Mouse (Mus musculus): ENCODE results near the gene Btrc. TPM values are rescaled to one million over a fixed set of nuclear protein-coding genes. Genes with fewer than 3 reads are reported as not detected.

Gene Btrc
- polyA plus RNA-seq, 1 experiment from 2014 or later = 46.0 TPM

DNA sequence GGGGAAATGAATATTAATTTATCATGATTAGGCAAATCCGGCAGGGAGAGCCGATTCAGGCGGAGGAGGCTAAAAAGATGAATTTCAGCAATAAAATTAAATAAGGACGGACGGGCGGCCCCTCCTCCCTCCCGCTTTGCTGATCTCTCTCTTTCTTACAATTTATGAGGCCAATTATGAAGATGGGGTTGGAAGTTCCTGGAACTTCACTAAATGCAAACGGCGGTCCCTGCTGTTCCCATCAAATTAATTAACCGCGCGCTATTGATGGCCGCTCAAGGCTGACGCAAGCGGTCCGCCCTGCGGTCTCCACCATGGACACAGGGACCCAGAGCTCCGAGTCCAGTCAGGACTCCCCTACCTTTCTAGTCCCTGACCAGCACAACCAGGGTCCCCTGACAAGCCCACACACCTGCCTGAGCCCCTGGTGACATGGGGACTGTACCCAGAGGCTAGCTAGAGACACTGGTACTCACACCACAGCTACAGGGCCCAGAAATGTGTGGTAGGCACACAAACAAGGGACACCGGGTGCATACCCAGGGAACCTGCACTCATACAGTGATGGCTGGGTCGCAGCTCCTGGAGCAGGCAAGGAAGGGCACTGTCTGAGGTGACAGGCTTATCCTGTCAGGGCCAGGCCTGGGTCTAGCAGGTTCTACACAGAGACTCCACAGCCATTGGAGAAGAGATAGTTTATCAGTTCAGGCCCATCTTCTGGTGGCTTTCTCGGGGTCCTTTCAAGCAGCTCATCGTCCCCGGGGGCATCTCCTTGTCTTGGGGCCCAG, 185.8 kb downstream of the Btrc start:
- Histone ChIP-seq H3K9ac (ENCODE audit: low read depth, low read length) (no peak overlapping the region), H3K9me3 (replicated peaks; ENCODE audit: control insufficient read depth, low read length) (no peaks in the 10 kb centered on the region), H3K36me3 (ENCODE audit: control insufficient read depth, insufficient read depth, low read length) (peaks cover 9% of the 10 kb centered on the region; the same call in 1 of the 2 replicates), H3K4me3 (ENCODE audit: low read depth, low read length) (no peak overlapping the region), H3K4me2 (no peak overlapping the region), H3K4me1 (ENCODE audit: control insufficient read depth, insufficient read depth, low read length) (peaks cover 2% of the 10 kb centered on the region; the same call in 1 of the 2 replicates), H3K27me3 (ENCODE audit: control insufficient read depth, insufficient read depth, low read length) (peaks cover 20% of the 10 kb centered on the region), H3K27ac (ENCODE audit: low read depth, low read length) (no peak overlapping the region)
- no peak for ATAC-seq (replicated peaks; ENCODE audit: insufficient number of reproducible peaks, low FRiP score, low TSS enrichment)
- 77% methylated on average over 23 of the region's 23 CpGs for WGBS (ENCODE audit: insufficient replicate concordance)

DNA sequence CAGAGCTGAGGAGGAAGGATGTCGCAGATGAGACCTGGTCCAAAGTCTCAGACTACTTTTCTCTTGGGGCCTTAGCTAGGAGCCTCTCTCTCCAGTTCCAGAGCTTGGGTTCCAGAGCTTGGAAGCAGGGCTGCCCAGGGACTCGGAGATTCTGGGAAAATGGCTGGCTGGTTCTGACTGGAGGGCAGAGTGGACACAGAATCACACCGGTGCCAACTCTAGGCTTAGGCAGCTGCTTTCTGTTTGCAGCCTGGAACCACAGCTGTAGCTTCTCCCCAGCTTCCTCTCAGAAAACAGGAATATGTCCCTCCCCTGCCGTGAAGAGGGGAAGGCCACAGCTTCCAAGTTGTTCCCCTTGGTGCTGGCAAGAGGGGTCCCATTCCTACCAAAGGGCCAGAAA, 186.4 kb downstream of the Btrc start:
- WGBS (ENCODE audit: insufficient replicate concordance) = 71% methylated on average over 4 of the region's 4 CpGs
- no peak for ATAC-seq (replicated peaks; ENCODE audit: insufficient number of reproducible peaks, low FRiP score, low TSS enrichment)
- no peak overlapping the region for H3K27ac ChIP-seq (ENCODE audit: low read depth, low read length)

DNA sequence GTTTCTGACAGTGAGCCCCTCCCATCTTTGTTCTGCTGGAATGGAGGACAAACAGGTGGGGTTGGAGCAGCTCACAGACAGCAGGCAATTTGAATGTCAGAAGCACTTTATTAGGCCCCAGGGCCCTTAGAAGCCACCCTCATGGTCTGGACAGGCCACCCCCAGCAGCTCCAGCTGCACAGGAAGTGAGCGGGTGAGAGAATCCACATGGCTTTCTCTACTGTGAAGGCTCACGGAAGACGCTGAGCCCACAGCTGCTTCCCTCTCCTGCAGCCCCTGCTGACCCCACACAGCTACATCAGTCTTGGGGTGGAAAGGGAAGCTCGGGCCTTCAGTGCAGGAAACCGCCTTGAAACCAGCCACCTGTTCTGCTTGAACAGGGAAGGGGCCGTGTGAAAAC, 188.7 kb downstream of the Btrc start:
- Histone ChIP-seq H3K4me3 (ENCODE audit: low read depth, low read length) (no peak overlapping the region), H3K9ac (ENCODE audit: low read depth, low read length) (no peak overlapping the region), H3K4me1 (ENCODE audit: control insufficient read depth, insufficient read depth, low read length) (no peaks in the 10 kb centered on the region), H3K36me3 (ENCODE audit: control insufficient read depth, insufficient read depth, low read length) (peaks cover 19% of the 10 kb centered on the region), H3K9me3 (replicated peaks; ENCODE audit: control insufficient read depth, low read length) (no peaks in the 10 kb centered on the region), H3K4me2 (no peak overlapping the region), H3K27ac (ENCODE audit: low read depth, low read length) (no peak overlapping the region), H3K27me3 (ENCODE audit: control insufficient read depth, insufficient read depth, low read length) (0 out of 2 replicates have a peak, but pooled peaks cover 2% of the 10 kb centered on the region)
- WGBS (ENCODE audit: insufficient replicate concordance) = 65% methylated on average over 6 of the region's 6 CpGs
- ATAC-seq (replicated peaks; ENCODE audit: insufficient number of reproducible peaks, low FRiP score, low TSS enrichment) = no peak

More for the DNA sequence above, 186.4 kb downstream of the Btrc start:
- peaks cover 20% of the 10 kb centered on the region for H3K27me3 ChIP-seq (ENCODE audit: control insufficient read depth, insufficient read depth, low read length)
- peaks cover 15% of the 10 kb centered on the region for H3K36me3 ChIP-seq (ENCODE audit: control insufficient read depth, insufficient read depth, low read length)
- no peak overlapping the region for H3K9ac ChIP-seq (ENCODE audit: low read depth, low read length)
- no peak overlapping the region for H3K4me3 ChIP-seq (ENCODE audit: low read depth, low read length)
- no peaks in the 10 kb centered on the region for H3K4me1 ChIP-seq (ENCODE audit: control insufficient read depth, insufficient read depth, low read length)
- H3K9me3 ChIP-seq (replicated peaks; ENCODE audit: control insufficient read depth, low read length) = no peaks in the 10 kb centered on the region
- no peak overlapping the region for H3K4me2 ChIP-seq

DNA sequence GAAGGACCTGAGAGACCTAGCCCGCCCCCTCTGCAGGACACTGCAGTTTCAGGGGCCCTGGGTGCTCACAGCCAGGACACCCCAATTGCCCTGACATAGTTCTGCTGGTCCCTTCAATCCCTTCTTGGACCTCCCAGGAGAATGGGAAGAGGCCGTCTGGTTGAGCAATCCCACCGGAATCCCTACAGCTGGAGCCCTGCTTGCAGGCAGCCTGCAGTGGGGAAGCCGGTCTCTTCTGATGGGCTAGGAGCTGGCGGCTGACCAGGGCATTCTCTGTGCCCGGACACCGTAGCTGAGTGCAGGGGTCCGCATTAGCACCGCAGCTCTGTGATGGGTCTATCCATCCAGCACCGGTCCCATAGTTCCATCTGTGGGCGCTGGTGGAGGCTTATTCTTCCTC, 190.6 kb downstream of the Btrc start:
- Histone ChIP-seq H3K4me2 (no peak overlapping the region), H3K4me1 (ENCODE audit: control insufficient read depth, insufficient read depth, low read length) (no peaks in the 10 kb centered on the region), H3K9ac (ENCODE audit: low read depth, low read length) (no peak overlapping the region), H3K27me3 (ENCODE audit: control insufficient read depth, insufficient read depth, low read length) (no peaks in the 10 kb centered on the region), H3K4me3 (ENCODE audit: low read depth, low read length) (no peak overlapping the region), H3K9me3 (replicated peaks; ENCODE audit: control insufficient read depth, low read length) (no peaks in the 10 kb centered on the region), H3K27ac (ENCODE audit: low read depth, low read length) (no peak overlapping the region), H3K36me3 (ENCODE audit: control insufficient read depth, insufficient read depth, low read length) (peaks cover 19% of the 10 kb centered on the region)
- ATAC-seq (replicated peaks; ENCODE audit: insufficient number of reproducible peaks, low FRiP score, low TSS enrichment) = no peak
- WGBS (ENCODE audit: insufficient replicate concordance) = 91% methylated on average over 11 of the region's 11 CpGs

DNA sequence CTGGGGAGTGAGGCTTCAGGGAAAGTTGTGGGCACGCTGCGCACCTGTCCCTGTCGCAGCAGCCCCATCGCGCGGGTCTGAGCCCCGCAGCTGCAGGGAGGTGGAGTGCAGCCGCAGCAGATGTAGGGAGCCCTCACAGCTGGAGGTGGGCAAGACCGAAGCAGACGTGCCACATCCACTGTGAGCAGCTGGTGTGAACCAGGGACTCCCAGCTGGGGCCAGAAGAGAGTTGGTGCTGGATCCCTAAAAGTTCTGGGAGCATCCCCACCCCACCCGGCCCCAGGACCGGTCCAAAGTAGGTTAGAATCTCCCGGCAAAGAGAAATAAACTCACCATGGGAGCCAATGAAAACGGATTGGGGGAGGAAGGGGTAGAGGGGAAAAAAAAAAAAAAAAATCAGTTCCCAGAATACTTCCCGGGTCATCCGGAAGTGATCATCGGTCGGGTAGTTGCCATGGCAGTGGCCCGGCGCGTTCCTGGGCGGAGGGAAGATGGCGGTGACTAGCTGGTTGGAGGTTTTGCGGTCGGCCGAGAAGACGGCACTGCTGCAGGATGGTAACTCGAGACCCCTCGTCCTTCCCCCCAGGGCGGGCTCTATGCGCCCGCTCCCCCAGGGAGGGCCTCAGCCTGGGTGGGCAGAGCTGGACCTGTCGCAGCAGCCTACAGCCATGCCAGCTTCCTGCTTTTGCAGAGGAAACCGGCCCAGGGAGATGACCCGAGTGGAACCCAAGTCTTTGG, 196.8 kb downstream of the Btrc start, which contains the start of the genes Poll and Gm17018:
Gene Poll (minus strand): TSS at position 379 of the 738 bp plus-strand sequence.
Gene Gm17018 (plus strand): TSS at position 463 of the 738 bp plus-strand sequence.
- Histone ChIP-seq H3K4me3 (ENCODE audit: low read depth, low read length) (peak within 1 kb of the TSS; percentile 83), H3K4me2 (peak within 1 kb of the TSS; percentile 97), H3K36me3 (ENCODE audit: control insufficient read depth, insufficient read depth, low read length) (peaks cover under 1% of the 10 kb centered on the region; the same call in 1 of the 2 replicates), H3K27ac (ENCODE audit: low read depth, low read length) (peak within 1 kb of the TSS; percentile 50; the same call in 1 of the 2 replicates), H3K4me1 (ENCODE audit: control insufficient read depth, insufficient read depth, low read length) (peaks cover 4% of the 10 kb centered on the region; the same call in 1 of the 2 replicates), H3K9me3 (replicated peaks; ENCODE audit: control insufficient read depth, low read length) (no peaks in the 10 kb centered on the region), H3K9ac (ENCODE audit: low read depth, low read length) (peak within 1 kb of the TSS; percentile 89), H3K27me3 (ENCODE audit: control insufficient read depth, insufficient read depth, low read length) (no peaks in the 10 kb centered on the region)
- 0% methylated on average over 35 of the region's 35 CpGs for WGBS (ENCODE audit: insufficient replicate concordance)
- peak; percentile 77 for ATAC-seq (replicated peaks; ENCODE audit: insufficient number of reproducible peaks, low FRiP score, low TSS enrichment)

DNA sequence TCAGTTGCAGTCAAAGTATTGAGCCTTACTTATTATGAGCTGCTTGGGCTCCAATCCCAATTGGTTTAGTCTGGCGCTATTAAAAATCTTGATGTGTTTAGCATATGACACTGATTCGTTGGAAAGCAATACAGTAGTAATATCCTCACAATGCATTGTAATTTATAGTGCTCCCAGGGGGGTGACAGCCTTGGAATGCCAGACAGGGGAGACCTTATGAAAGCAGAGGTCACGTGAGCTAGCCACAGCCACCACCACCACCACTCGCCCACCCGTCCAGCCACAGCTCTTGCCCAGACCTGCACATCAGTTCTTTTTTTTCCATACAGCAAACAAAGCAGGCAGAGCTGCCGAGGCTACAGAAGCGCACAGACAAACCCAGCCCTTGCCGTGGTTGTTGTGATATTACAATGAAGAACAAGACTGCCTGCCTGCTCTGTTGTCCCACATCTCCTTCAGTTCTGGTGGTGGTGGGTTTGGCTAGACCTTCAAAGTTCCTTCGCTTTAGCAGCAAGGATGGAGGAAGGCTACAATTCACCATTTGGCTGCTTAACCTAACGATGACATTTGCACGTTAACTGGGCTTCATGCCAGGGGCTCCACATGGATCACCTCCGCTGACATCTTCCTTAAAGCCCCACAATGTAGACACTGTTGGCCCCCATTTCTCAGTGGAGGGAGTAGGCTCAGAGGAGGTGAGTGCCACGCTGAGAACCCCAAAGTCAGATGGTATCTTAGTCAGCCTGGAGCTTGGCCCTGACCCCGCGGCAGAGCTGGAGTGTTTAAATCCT, 202.6 kb downstream of the Btrc start:
- Histone ChIP-seq H3K9ac (ENCODE audit: low read depth, low read length) (no peak overlapping the region), H3K27ac (ENCODE audit: low read depth, low read length) (no peak overlapping the region), H3K9me3 (replicated peaks; ENCODE audit: control insufficient read depth, low read length) (no peaks in the 10 kb centered on the region), H3K36me3 (ENCODE audit: control insufficient read depth, insufficient read depth, low read length) (no peaks in the 10 kb centered on the region), H3K4me2 (no peak overlapping the region), H3K27me3 (ENCODE audit: control insufficient read depth, insufficient read depth, low read length) (no peaks in the 10 kb centered on the region), H3K4me3 (ENCODE audit: low read depth, low read length) (no peak overlapping the region), H3K4me1 (ENCODE audit: control insufficient read depth, insufficient read depth, low read length) (peaks cover 5% of the 10 kb centered on the region; the same call in 1 of the 2 replicates)
- 61% methylated on average over 15 of the region's 15 CpGs for WGBS (ENCODE audit: insufficient replicate concordance)
- ATAC-seq (replicated peaks; ENCODE audit: insufficient number of reproducible peaks, low FRiP score, low TSS enrichment) = no peak

DNA sequence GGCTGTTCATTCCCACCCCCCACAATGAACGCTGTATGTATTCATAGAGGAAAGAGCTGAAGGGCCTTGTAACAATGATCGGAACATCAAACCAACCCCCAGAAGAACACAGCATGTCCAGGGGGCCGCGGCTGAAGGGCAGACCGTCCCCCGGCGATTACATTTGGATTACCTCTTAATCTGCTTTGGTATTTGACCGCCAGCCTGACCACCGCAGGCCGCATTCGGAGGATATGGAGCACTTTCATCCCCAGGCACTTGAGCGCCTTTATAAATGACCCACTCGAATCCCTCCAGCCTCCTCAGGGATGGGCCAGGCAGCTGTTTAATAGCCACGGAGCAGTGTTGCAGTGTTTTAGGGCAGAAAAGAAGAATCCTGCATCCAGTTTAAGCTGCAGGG, 203.8 kb downstream of the Btrc start:
- Histone ChIP-seq H3K9ac (ENCODE audit: low read depth, low read length) (no peak overlapping the region), H3K36me3 (ENCODE audit: control insufficient read depth, insufficient read depth, low read length) (no peaks in the 10 kb centered on the region), H3K4me2 (no peak overlapping the region), H3K27ac (ENCODE audit: low read depth, low read length) (no peak overlapping the region), H3K27me3 (ENCODE audit: control insufficient read depth, insufficient read depth, low read length) (no peaks in the 10 kb centered on the region), H3K4me1 (ENCODE audit: control insufficient read depth, insufficient read depth, low read length) (peaks cover 5% of the 10 kb centered on the region; the same call in 1 of the 2 replicates), H3K9me3 (replicated peaks; ENCODE audit: control insufficient read depth, low read length) (no peaks in the 10 kb centered on the region), H3K4me3 (ENCODE audit: low read depth, low read length) (no peak overlapping the region)
- no peak for ATAC-seq (replicated peaks; ENCODE audit: insufficient number of reproducible peaks, low FRiP score, low TSS enrichment)
- 35% methylated on average over 14 of the region's 14 CpGs for WGBS (ENCODE audit: insufficient replicate concordance)

DNA sequence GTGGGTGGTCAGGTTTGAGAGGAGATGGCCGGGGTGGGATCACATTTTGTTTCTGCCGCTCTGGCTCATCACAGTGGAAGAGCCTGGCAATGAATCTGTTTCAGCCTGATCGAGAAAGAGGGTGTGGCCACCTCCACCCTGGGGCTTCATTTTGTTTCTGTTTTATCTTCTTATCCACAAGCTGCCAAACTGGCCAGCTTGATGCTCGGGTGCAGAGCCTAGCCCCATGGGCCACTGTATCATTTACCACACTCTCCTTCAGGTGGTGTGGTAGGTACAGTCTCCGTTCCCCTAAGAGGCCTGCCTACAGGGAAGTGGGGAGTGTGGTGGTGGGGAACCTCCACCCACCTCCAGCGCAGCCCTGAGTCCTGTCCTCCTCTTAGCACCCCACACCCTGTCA, 209.5 kb downstream of the Btrc start:
- Histone ChIP-seq H3K36me3 (ENCODE audit: control insufficient read depth, insufficient read depth, low read length) (no peaks in the 10 kb centered on the region; the same call in none of the 2 replicates), H3K4me3 (ENCODE audit: low read depth, low read length) (no peak overlapping the region), H3K27ac (ENCODE audit: low read depth, low read length) (no peak overlapping the region), H3K4me1 (ENCODE audit: control insufficient read depth, insufficient read depth, low read length) (peaks cover 33% of the 10 kb centered on the region), H3K27me3 (ENCODE audit: control insufficient read depth, insufficient read depth, low read length) (no peaks in the 10 kb centered on the region), H3K9ac (ENCODE audit: low read depth, low read length) (no peak overlapping the region), H3K9me3 (replicated peaks; ENCODE audit: control insufficient read depth, low read length) (no peaks in the 10 kb centered on the region), H3K4me2 (no peak overlapping the region)
- 73% methylated on average over 6 of the region's 6 CpGs for WGBS (ENCODE audit: insufficient replicate concordance)
- no peak for ATAC-seq (replicated peaks; ENCODE audit: insufficient number of reproducible peaks, low FRiP score, low TSS enrichment)

Data from heart, embryonic 11.5 days (tissue).